Mouse (Mus musculus): ENCODE results near the gene Htr1d.

DNA sequence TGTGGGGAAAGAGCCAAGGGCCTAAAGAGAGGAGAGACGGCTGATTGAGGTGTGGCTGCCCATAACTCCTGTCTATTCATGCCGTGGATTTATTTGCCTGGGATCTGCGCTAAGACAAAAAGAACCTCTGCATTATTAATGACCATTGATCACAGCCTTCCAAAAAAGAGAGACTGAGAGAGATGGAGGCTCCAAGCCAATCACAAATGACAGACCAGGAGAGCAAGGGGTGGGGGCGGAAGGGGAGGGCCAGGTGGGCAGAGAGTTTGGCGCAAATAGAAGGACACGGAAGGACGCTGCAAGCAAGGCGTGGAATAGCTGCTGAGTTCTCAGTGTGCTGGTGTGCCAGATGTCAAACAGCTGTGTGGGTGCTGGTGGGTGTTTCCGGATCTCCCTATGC is at the start of gene Htr1d:
- TF ChIP-seq CTCF (IDR thresholded peaks at IDR 0.05 in 2 of 3, conservative IDR thresholded peaks at IDR 0.05 in 1 of 3; ENCODE audit: control insufficient read depth in 1 of 3, insufficient read depth in 1 of 3, low read depth in 2 of 3, low read length in 3 of 3, poor library complexity in 1 of 3, severe bottlenecking in 1 of 3) = no peak
- no peak for TF ChIP-seq POLR2A (IDR thresholded peaks at IDR 0.05; ENCODE audit: control insufficient read depth in 1 of 2, insufficient read depth in 1 of 2, low read depth in 1 of 2, low read length in 2 of 2, poor library complexity in 1 of 2)
- TF ChIP-seq TBP (IDR thresholded peaks at IDR 0.05; ENCODE audit: low read depth, low read length) = no peak
- TF ChIP-seq MAFK (IDR thresholded peaks at IDR 0.05; ENCODE audit: borderline replicate concordance, low read depth, low read length) = no peak
